Mouse (Mus musculus) myocyte (in vitro differentiated cells): ENCODE measurements around the gene Pttg1.

Experiments used
- MAX ChIP-seq: IDR thresholded peaks from one replicate; pipeline ENCODE4 v1.6.1; 2011; ENCODE audit warnings: low read depth, mild to moderate bottlenecking, control low read depth
- POLR2A ChIP-seq: IDR thresholded peaks from one replicate; pipeline ENCODE4 v1.6.1; 2011; ENCODE audit warnings: low read depth, mild to moderate bottlenecking, control low read depth, moderate library complexity; ENCODE audit not compliant: insufficient read length
- POLR2AphosphoS2 ChIP-seq: IDR thresholded peaks from one replicate; pipeline ENCODE4 v1.6.1; 2011; ENCODE audit warnings: low read depth, control low read depth; ENCODE audit not compliant: insufficient read length
- SRF ChIP-seq: IDR thresholded peaks from one replicate; pipeline ENCODE4 v1.6.1; 2011; ENCODE audit warnings: low read depth; ENCODE audit not compliant: control insufficient read depth, insufficient read length
- TCF12 ChIP-seq: IDR thresholded peaks from one replicate; pipeline ENCODE4 v1.6.1; 2011; ENCODE audit warnings: mild to moderate bottlenecking, control low read depth; ENCODE audit not compliant: poor library complexity, insufficient read depth, severe bottlenecking
- USF1 ChIP-seq: IDR thresholded peaks from one replicate; pipeline ENCODE4 v1.6.1; 2011; ENCODE audit warnings: low read depth, mild to moderate bottlenecking, control low read depth, moderate library complexity

DNA sequence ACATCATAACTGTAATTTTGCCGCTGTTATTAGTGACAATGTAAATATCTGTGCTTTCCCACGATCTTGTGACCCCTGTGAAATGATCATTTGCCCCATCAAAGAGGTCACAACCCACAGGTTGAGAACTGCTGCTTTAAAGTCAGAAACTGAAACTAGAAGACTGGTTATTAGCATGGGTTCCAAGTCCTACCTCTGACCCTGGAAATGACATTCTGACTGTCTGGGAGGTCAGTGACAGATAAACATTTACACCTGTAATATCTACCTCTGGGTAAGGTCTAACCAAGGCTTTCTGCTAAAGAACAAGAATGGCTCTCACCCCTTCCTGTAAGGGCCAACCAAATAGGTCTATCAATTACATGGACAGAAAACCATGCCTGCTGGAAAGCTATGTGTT is 17.2 kb downstream of the Pttg1 start:
- no peak for TF ChIP-seq POLR2A
- no peak for TF ChIP-seq TCF12
- TF ChIP-seq USF1, result no peak
- TF ChIP-seq MAX, result no peak
- TF ChIP-seq SRF, result no peak
- TF ChIP-seq POLR2AphosphoS2, result no peak
